Mouse (Mus musculus) hematopoietic stem cell, adult 5-6 weeks (primary cell): Measurements from ENCODE around the gene Sfmbt2. TPM values are rescaled to one million over a fixed set of nuclear protein-coding genes. Genes with fewer than 3 reads are reported as not detected.

Experiments used
- ATAC-seq, 2 experiments: fragments of 125-278 bp in 1 of 2; replicated peaks in 1 of 2; 2 replicates each; pipeline ENCODE4 v1.8.0; 2016 to 2017; ENCODE audit warnings: inconsistent platforms in 2 of 2, mild to moderate bottlenecking in 2 of 2, moderate number of reproducible peaks in 2 of 2, low read depth in 1 of 2, moderate TSS enrichment in 1 of 2; ENCODE audit not compliant: low FRiP score in 2 of 2, poor library complexity in 2 of 2, severe bottlenecking in 2 of 2, insufficient read depth in 1 of 2, low TSS enrichment in 1 of 2
- total RNA-seq: library from RNA; stranded (forward); fragments of 172-1452, 232-1000 nt; gene quantifications from 2 replicates; pipeline ENCODE4 v1.2.3, GENCODE M21; 2017

The Sfmbt2 gene
- total RNA-seq, 1 experiment from 2014 or later = 2.3 TPM

DNA sequence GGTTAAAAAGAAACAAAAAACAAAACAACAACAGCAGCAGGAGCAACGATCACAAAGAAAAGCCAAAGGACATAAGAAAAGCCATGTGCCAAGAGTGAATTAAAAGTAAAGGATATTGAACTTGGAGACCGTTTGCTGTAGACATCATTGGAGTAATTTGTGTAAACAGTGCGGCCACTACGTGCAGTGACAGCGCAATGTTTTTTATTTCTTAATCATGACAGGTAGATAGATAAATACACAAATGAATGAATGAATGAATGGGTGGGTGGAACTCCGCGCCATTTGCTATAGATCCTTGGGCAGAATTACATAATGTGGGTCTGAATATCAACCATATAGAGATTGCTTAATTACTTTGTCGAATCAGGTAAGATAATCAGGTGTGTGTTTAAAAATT is 634 bp upstream of the Sfmbt2 start:
- ATAC-seq = no peak

- ATAC-seq = no peak
These were observed 563 bp downstream of the Sfmbt2 start for GRCm38 (mm10) chr2:10370687-10371458.

- no peak for ATAC-seq
These were observed 1.1 kb downstream of the Sfmbt2 start for GRCm38 (mm10) chr2:10371459-10371817.

- ATAC-seq = no peak
These were observed 1.6 kb downstream of the Sfmbt2 start for GRCm38 (mm10) chr2:10371899-10372298.

GRCm38 (mm10) chr2:10372321-10372723 is 2.0 kb downstream of the Sfmbt2 start:
- ATAC-seq = peak; percentile 60 to 71

DNA sequence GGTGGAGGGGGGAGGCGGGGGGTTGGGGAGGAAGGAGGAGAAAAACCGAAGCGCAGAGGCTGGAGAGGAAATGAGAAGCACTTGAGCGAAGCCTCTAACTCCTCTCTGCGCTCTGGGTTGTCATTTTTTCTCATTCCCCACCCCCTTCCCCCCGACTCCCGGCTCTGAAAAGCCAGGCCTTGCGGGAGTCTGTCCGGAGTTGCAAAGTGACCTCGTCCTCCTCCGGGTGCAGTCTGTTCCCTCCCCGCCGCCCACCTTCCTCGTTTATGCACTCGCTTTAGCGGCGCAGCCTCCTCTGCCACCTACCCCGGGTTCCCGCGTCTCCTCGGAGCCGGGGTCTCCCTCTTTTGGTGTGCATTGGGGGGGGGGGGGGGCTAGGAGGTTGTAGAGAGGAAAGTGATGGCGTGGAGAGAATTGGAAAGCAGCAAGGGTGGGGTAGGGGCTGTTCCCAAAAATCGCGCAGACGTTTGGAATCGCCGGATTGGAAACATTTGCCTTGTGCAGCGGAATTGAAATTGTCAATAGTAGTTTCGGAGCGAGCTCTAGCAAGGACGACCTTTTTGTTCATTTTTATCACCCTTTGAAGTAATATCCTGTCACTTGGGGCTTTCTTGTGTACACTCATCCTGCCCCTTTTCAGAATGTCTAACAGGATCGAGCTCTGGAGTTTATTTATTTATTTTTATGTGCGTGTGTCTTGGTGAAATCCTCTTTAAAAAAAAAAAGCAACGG is 2.6 kb downstream of the Sfmbt2 start:
- no peak; a peak in 1 of 4 replicates for ATAC-seq

DNA sequence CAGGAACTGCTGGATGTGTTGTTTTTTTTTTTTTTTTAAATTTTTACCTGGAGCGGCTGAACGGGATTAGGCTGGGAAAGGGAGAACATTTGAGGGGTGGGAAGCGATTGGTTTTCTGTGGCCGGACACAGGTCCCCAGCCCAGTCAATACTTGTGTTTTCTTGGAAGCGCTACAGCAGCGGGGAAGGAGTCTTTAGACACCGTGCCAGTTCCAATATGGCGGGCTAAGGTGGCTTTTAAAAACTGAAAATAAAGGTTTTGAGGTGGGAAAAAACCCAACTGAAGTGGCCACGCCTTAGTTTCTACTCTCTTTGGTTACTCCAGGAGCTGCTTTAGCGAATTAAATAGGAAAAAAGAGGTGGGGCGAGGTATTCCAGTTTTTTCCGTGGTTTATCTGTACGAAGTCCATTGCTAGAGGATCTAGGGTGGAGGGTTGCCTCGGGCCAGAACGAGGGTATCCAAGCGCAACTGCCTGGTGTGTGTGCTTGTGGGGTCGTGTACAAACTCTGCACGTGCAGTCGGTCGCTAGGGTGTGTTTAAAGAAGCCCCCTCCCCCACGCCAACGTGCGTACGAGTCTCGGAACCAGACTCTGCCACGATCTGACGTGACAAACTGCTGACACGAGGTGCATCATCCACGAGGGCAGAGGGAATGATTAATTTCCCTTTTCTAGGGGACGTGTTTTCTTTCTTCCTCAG is 3.3 kb downstream of the Sfmbt2 start:
- no peak for ATAC-seq

GRCm38 (mm10) chr2:10374207-10375023 is 4.1 kb downstream of the Sfmbt2 start:
- peak; percentile 5 to 14; a peak in 1 of 4 replicates for ATAC-seq

DNA sequence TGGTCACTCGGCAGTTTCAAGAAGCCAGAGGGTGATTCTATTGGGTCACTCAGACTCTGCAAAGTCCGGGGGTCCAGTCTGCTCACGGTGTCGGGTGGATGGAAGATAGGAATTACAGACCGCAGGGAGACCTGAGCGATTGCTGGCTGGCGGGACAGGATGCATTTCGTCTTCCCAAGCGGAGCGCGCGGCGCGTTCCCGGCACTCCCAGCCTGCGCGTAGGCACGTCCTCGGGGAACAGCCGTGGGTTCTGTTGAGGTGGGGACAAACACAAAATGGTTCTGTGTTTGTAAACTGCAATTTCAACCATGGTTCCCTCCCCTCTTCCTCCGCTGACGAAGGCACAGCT is 4.7 kb downstream of the Sfmbt2 start:
- peak in 1 of 2 experiments; percentile 3; a peak in 1 of 4 replicates for ATAC-seq

DNA sequence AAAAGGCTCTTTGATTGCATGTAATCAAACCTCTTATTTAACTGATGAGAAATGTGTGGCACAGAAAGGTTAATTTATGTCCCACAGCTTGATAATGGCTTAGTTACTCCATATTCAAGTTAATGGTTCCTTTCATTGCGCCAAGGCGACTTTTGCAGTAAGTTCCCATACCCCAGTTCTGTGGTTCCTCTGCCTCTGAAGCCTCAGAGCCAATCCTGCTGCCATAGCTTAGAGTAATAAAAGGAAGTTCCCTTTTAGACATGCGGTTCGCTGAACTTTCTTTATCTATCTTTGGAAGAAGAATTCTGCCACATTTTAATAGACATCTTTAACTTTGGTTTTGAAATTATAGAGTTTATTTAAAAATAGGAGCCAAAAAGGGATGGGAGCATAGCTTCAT is 19.7 kb downstream of the Sfmbt2 start:
- ATAC-seq = peak; percentile 91 to 98

GRCm38 (mm10) chr2:10390791-10391190 is 20.5 kb downstream of the Sfmbt2 start:
- ATAC-seq = no peak

DNA sequence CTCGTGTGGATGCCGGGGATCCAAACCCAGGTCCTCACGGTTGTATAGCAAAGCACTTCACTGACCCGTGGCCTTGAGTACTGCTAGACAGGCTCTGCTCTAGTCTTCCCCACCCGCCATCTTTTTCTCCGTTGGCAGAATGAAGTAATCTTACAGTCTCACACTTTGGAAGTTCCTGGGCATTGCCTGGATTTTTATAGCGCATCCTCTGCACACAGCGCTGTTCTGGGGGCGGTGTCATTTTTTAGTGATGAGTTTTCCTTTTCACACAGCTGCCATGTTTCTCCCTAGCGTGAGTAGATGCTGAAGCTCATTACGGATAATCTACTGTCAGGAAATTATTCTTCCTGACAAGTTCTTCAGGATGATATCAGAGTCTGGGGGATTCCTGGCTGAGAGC is 24.8 kb downstream of the Sfmbt2 start:
- ATAC-seq = no peak

DNA sequence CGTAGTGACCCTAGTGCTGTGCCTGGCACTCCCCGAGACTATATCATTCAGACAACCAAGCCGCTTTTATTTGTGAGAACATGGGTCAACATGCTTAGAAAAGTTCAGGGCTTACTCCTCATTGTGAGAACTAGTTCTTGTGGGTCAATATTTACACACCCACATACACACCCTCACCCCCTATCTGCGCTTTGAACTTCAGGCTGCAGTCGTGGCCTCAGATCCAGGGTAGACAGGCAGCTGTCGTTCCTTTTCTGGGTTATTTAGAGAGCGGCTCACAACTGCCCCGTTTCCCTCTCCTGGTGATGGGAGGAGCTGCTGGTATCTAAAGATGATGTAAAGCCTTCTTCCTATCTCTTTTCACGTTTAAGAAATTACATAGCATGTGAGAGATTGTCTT is 27.5 kb downstream of the Sfmbt2 start:
- no peak for ATAC-seq

- peak in 1 of 2 experiments; percentile 32; a peak in 2 of 4 replicates for ATAC-seq
These were observed 35.8 kb downstream of the Sfmbt2 start for GRCm38 (mm10) chr2:10406151-10406550.

DNA sequence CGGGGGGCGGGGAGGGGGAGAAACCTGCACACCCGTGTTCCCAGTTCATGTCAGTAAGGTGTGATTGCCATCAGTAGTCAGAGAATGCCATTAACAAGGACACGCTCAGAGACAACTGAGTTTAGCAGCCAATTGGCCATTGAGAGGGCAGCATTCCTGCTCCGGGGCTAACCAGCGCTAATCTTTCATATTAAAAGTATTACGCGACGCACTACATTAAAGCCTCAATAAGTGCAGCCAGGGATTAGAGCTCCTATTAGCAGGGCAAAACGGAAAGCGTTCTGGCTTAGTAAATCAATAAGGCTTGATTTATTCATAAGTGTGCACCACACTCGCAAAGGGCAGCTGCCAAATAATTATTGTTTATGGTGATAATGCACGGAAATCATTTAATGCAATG is 39.1 kb downstream of the Sfmbt2 start:
- no peak for ATAC-seq

GRCm38 (mm10) chr2:10410069-10410468 is 39.8 kb downstream of the Sfmbt2 start:
- ATAC-seq = no peak

- ATAC-seq = no peak
These were observed 50.7 kb downstream of the Sfmbt2 start for GRCm38 (mm10) chr2:10420944-10421420.
